Mouse (Mus musculus): ENCODE data around the gene Plch2.

- TF ChIP-seq POLR2A (IDR thresholded peaks at IDR 0.05; ENCODE audit: insufficient read length, low read depth), result no peak
- no peak for TF ChIP-seq USF1 (IDR thresholded peaks at IDR 0.05; ENCODE audit: low read depth)
- TF ChIP-seq MAX (IDR thresholded peaks at IDR 0.05; ENCODE audit: low read depth), result no peak
Observed at GRCm38 (mm10) chr4:155019336-155019847, 37.2 kb downstream of the Plch2 start.
